Mouse (Mus musculus) bone marrow, adult 2 months (tissue): ENCODE data around the gene E130114P18Rik.

Experiments used
- CTCF ChIP-seq: fragments of 200-500 bp; IDR thresholded peaks from 2 replicates; pipeline ENCODE4 v1.5.1; 2011; ENCODE audit warnings: low read length, control low read depth; ENCODE audit not compliant: control insufficient read depth, insufficient read depth
- POLR2A ChIP-seq: fragments of 200-500 bp; IDR thresholded peaks from 2 replicates; pipeline ENCODE4 v1.6.1; 2011; ENCODE audit warnings: low read depth, mild to moderate bottlenecking, control low read depth, low read length, borderline replicate concordance; ENCODE audit not compliant: control insufficient read depth

DNA sequence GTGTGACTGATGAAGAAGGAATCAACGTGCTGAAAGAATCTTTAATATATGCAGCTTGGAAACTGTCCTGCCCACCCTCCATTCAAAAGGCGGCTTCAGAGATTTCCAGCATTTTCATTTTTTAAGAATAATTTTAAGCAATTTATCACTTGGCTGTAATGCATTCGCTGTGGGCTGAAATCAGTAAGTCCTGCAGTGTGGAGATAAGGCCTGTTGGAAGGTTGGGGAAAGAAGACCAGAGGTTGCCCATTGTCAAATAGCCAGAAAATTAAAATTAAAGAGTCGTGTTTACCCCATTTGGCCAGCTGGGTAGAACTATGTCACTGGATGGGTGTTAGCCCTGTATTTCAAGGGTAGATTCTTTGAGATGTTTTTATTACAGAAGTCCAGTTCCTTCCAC is 168.5 kb downstream of the E130114P18Rik start:
- TF ChIP-seq CTCF (no peak), POLR2A (no peak)
